Mouse (Mus musculus): ENCODE data around the gene Cilp. TPM values are rescaled to one million over a fixed set of nuclear protein-coding genes. Genes with fewer than 3 reads are reported as not detected.

The Cilp gene
- polyA plus RNA-seq, 1 experiment from 2014 or later = 0.08 TPM

- Histone ChIP-seq H3K4me3 (ENCODE audit: low read length) (no peak overlapping the region), H3K9ac (ENCODE audit: low read length) (no peak overlapping the region), H3K4me2 (ENCODE audit: low read depth, low read length) (no peak overlapping the region), H3K4me1 (ENCODE audit: control insufficient read depth, insufficient read depth, low read length) (no peaks in the 10 kb centered on the region), H3K9me3 (replicated peaks; ENCODE audit: control insufficient read depth, low read length) (no peaks in the 10 kb centered on the region), H3K27ac (ENCODE audit: low read length) (no peak overlapping the region), H3K36me3 (ENCODE audit: control insufficient read depth, insufficient read depth) (peaks cover 32% of the 10 kb centered on the region), H3K27me3 (ENCODE audit: control insufficient read depth, insufficient read depth, low read length) (no peaks in the 10 kb centered on the region)
- no peak for ATAC-seq (replicated peaks; ENCODE audit: extremely low read depth, insufficient read depth, low FRiP score)
- 97% methylated on average over 1 of the region's 1 CpGs for WGBS
Measured at GRCm38 (mm10) chr9:65313846-65314245, 48.9 kb downstream of the Cilp start.

- no peak overlapping the region for H3K4me2 ChIP-seq (ENCODE audit: low read depth, low read length)
- WGBS = 77% methylated on average over 11 of the region's 11 CpGs
Measured at GRCm38 (mm10) chr9:65322255-65322900, 57.4 kb downstream of the Cilp start.

GRCm38 (mm10) chr9:65325971-65326370, 61.0 kb downstream of the Cilp start:
- H3K9me3 ChIP-seq (replicated peaks; ENCODE audit: control insufficient read depth, low read length) = no peaks in the 10 kb centered on the region
- H3K4me2 ChIP-seq (ENCODE audit: low read depth, low read length) = no peak overlapping the region
- H3K9ac ChIP-seq (ENCODE audit: low read length) = no peak overlapping the region
- no peak for ATAC-seq (replicated peaks; ENCODE audit: extremely low read depth, insufficient read depth, low FRiP score)
- peaks cover 44% of the 10 kb centered on the region for H3K36me3 ChIP-seq (ENCODE audit: control insufficient read depth, insufficient read depth)
- H3K4me3 ChIP-seq (ENCODE audit: low read length) = no peak overlapping the region
- no peak overlapping the region for H3K27ac ChIP-seq (ENCODE audit: low read length)
- H3K4me1 ChIP-seq (ENCODE audit: control insufficient read depth, insufficient read depth, low read length) = no peaks in the 10 kb centered on the region
- no peaks in the 10 kb centered on the region for H3K27me3 ChIP-seq (ENCODE audit: control insufficient read depth, insufficient read depth, low read length)

More at GRCm38 (mm10) chr9:65322255-65322900, 57.4 kb downstream of the Cilp start:
- peaks cover 44% of the 10 kb centered on the region for H3K36me3 ChIP-seq (ENCODE audit: control insufficient read depth, insufficient read depth)
- H3K4me1 ChIP-seq (ENCODE audit: control insufficient read depth, insufficient read depth, low read length) = no peaks in the 10 kb centered on the region
- no peak overlapping the region for H3K9ac ChIP-seq (ENCODE audit: low read length)
- H3K9me3 ChIP-seq (replicated peaks; ENCODE audit: control insufficient read depth, low read length) = no peaks in the 10 kb centered on the region
- no peak for ATAC-seq (replicated peaks; ENCODE audit: extremely low read depth, insufficient read depth, low FRiP score)
- no peak overlapping the region for H3K27ac ChIP-seq (ENCODE audit: low read length)
- no peak overlapping the region for H3K4me3 ChIP-seq (ENCODE audit: low read length)
- no peaks in the 10 kb centered on the region for H3K27me3 ChIP-seq (ENCODE audit: control insufficient read depth, insufficient read depth, low read length)

GRCm38 (mm10) chr9:65327371-65327770, 62.4 kb downstream of the Cilp start:
- no peak overlapping the region for H3K9ac ChIP-seq (ENCODE audit: low read length)
- H3K27me3 ChIP-seq (ENCODE audit: control insufficient read depth, insufficient read depth, low read length) = no peaks in the 10 kb centered on the region
- no peaks in the 10 kb centered on the region for H3K4me1 ChIP-seq (ENCODE audit: control insufficient read depth, insufficient read depth, low read length)
- peaks cover 36% of the 10 kb centered on the region for H3K36me3 ChIP-seq (ENCODE audit: control insufficient read depth, insufficient read depth)
- H3K9me3 ChIP-seq (replicated peaks; ENCODE audit: control insufficient read depth, low read length) = no peaks in the 10 kb centered on the region
- no peak overlapping the region for H3K27ac ChIP-seq (ENCODE audit: low read length)
- H3K4me3 ChIP-seq (ENCODE audit: low read length) = no peak overlapping the region
- WGBS = 83% methylated on average over 2 of the region's 2 CpGs
- no peak for ATAC-seq (replicated peaks; ENCODE audit: extremely low read depth, insufficient read depth, low FRiP score)
- no peak overlapping the region for H3K4me2 ChIP-seq (ENCODE audit: low read depth, low read length)

Other genes starting within 250 kb of the Cilp start
- 50.5 and 52.3 TPM in 2 replicates for gene Hacd3, start 243.5 kb upstream of the Cilp start, polyA plus RNA-seq (2015; fragmentation: Nextera tagmentation; extraction: Ambion mirVana)
- gene Dpp8, start 232.8 kb upstream of the Cilp start, polyA plus RNA-seq (2015; fragmentation: Nextera tagmentation; extraction: Ambion mirVana) = 31.5 and 32.3 TPM in 2 replicates
- 8.1 and 10.8 TPM in 2 replicates for gene Igdcc4, start 163.7 kb upstream of the Cilp start, polyA plus RNA-seq (2015; fragmentation: Nextera tagmentation; extraction: Ambion mirVana)
- 0.17 and 0.30 TPM in 2 replicates for gene Igdcc3, start 124.0 kb upstream of the Cilp start, polyA plus RNA-seq (2015; fragmentation: Nextera tagmentation; extraction: Ambion mirVana)
- gene Parp16, start 69.8 kb upstream of the Cilp start, polyA plus RNA-seq (2015; fragmentation: Nextera tagmentation; extraction: Ambion mirVana) = 5.4 and 6.5 TPM in 2 replicates
- 49.0 and 53.5 TPM in 2 replicates for gene Clpx, start 29.1 kb downstream of the Cilp start, polyA plus RNA-seq (2015; fragmentation: Nextera tagmentation; extraction: Ambion mirVana)
- 5.3 and 5.7 TPM in 2 replicates for gene Pdcd7, start 80.9 kb downstream of the Cilp start, polyA plus RNA-seq (2015; fragmentation: Nextera tagmentation; extraction: Ambion mirVana)
- gene Ubap1l, start 95.9 kb downstream of the Cilp start, polyA plus RNA-seq (2015; fragmentation: Nextera tagmentation; extraction: Ambion mirVana) = 0.13 and 0.42 TPM in 2 replicates
- 1.4 and 1.8 TPM in 2 replicates for gene Kbtbd13, start 126.5 kb downstream of the Cilp start, polyA plus RNA-seq (2015; fragmentation: Nextera tagmentation; extraction: Ambion mirVana)
- 8.4 and 11.6 TPM in 2 replicates for gene Rasl12, start 133.3 kb downstream of the Cilp start, polyA plus RNA-seq (2015; fragmentation: Nextera tagmentation; extraction: Ambion mirVana)
- 0.70 TPM in 1 of 2 replicates, not detected in the other for gene Slc51b, start 157.8 kb downstream of the Cilp start, polyA plus RNA-seq (2015; fragmentation: Nextera tagmentation; extraction: Ambion mirVana)
- gene Mtfmt, start 170.6 kb downstream of the Cilp start, polyA plus RNA-seq (2015; fragmentation: Nextera tagmentation; extraction: Ambion mirVana) = 13.7 and 15.0 TPM in 2 replicates
- gene Spg21, start 195.8 kb downstream of the Cilp start, polyA plus RNA-seq (2015; fragmentation: Nextera tagmentation; extraction: Ambion mirVana) = 59.9 and 61.9 TPM in 2 replicates